Mouse (Mus musculus): ENCODE data around the gene Ccdc9b.
A peak's percentile ranks its signal among the peaks of the same experiment; 100 is the strongest.

The Ccdc9b gene

DNA sequence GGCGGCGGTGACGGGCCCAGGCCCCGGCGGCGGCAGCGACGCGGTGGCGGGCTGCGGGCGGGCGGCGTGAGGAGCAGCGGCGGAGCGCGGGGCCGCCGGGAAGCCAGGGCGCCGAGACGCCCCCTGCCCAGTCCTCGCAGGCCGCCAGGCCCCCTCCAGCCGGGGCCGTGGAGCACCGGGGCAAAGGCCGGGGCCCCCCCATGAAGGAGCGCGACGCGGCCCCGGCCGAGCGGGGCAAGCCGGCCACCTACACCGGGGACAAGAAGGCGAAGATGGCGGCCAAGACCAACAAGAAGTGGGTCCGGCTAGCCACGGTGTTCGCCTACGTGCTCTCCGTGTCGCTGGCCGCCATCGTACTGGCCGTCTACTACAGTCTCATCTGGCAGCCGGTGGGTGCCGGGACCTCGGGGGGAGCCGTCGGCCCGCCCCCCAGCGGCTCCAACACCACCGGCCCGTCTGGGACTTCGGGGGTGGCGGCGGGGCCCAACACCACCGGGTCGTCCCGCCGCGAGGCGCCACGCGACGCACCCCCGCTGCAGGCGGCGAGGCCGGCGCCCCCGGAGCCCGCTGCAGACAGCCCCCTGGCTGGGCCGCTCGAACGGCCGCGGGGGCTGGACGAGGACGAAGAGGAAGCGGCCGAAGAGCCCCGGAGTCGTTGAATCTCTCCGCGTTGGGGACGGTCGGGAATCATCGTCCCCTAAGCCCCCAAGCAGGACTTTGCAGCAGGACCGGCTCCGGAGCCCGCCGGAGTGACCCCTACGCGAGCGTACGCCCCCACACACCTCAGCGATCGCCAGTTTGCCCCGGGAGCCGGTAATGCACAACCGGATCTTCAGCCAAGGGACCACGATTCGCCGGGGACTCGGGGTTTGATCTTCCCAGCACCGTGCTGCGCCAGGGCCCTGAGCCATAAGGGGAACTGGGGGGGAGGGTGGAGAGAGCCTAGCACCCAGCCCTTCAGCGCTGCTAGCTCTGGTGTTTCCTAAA, 16.3 kb downstream of the Ccdc9b start:
- peak; percentile 72 for DNase-seq

DNA sequence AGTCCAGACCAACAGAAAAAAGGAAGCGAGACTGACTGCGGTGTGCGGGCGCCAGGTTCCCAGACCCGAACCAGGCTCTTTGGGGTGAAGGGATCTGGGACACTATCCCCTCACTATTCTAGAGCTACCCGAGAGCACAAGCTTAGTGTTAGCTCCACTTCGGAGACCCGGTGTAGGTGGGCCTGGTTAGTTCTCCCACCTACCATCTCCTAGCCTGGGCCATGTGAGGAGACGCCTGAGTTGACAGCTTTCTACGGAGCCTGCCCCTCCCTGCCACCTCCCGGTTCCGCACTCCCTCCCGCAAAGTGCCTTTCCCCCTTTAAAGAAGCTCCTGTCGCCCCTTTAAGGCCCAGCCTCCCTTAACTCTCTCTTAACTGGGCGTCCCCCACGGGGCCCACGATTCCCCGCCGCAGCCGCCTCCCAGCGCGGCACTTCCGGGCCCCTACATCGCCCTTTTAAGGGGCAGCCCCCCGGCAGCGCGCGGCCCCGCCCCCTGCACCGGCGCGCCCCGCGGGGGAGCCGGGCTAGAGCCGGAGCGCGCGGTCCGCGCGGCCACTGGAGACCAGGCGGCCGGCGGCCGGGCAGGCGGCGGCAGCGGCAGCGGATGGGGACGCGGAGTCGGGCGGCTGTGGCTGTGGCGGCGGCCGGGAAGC, 17.1 kb downstream of the Ccdc9b start, which contains the start of gene Inafm2:
Gene Inafm2, plus strand, starts transcription at position 527 of the 653 bp plus-strand sequence.
- peak; percentile 95 for DNase-seq

DNA sequence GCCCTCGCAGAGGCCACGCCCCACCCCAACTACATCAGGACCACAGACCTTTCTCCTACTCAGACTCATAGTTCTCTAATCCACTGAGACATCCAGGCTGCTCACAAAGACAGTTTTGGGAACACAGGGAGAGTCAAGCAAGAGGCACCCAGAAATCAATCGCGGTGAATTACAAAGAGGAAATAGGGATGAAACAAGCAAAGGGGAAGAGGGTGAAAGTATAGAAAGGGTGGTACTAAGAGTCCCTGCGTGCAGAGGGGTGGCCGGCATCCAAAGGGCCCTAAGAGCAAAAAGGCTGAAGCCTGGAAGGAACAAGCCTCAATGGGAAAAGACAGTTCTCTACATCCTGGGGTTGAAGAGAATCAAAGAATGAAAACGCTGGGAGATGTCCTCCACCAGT, 17.8 kb downstream of the Ccdc9b start:
- no peak for DNase-seq

DNA sequence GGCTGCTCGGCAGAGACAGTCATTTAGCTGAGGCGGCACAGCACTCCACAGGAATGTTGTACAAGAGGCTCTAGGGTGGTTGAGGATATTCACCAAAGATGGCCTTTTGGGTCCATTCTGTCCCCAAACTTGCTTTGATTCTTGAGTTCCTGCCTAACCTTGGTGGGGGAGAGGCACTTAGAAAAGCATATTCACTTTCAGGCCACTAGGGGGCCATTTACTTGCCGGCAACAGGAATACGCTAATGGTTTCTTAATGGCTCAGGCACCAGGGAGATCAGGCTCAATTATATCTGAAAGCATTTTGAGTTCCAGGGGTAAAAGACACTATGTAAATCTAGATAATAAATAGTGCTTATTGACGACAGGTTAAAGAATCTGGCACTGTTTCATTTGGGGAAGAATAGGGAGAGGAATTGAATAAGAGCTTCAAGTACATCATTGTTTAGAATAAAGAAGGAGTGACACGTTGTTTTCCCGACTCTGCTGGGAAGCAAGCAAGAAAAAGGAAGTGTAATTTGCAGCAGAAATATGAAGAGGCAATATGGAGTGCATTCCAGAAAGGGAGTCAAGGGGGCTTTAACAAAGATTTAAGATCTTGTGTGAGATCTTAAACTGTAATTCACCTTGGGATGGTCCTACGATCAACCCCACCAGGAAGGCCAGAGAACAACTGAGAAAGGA, 19.1 kb downstream of the Ccdc9b start:
- DNase-seq: peak; percentile 55

DNA sequence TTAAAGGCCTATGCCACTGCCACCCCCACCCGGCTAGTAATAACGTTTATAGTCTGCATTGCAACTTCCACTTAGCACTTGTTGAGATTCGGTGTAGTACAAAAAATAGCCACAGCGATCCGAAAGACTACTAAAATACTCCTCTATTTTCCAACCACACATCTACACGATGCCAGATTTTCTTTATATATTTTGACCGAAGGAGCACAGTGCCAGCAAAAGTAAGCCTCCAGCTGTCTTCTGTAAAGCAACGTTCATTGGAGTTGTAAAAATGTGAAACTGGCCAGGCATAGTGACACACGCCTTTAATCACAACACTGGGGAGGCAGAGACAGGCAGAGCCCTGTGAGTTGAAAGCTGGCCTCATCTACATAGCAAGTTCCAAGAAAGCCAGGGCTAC, 21.3 kb downstream of the Ccdc9b start:
- DNase-seq: no peak

DNA sequence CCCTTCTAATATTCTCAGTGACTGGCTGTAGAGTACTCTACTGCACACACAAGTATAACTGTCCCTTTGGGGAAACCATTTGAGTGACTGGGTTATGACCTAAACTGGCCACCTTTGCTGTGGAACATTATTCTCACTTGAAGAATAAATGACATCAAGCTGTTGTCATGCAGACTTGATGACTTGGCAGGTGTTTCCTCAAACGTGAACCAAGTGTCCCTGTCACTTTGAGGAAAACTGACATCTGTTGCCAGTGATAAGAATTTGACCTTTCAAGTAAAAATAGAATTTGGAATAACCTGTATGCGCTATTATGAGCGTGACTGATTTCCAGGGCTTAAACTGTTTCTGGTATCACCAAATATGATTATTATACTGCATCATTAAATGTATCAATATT, 22.1 kb downstream of the Ccdc9b start:
- DNase-seq: no peak

DNA sequence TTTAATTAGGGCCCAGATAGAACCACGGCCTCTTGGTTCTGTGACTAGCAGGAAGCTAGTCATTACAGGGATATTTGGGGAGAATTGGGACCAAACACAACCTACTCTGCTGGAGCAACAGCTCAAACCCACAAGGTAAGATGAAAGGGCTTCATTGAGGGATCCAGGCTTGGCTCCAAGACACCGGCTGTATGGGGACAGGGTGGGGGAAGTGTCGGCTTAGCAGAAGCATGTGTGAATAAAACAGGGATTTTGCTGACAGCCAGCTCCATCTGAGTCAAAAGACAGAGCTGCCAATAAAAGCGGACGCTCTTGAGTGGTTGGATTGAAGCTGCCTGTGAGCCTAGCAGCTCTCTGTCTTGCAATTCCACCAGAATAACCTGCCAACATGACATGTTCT, 29.1 kb downstream of the Ccdc9b start:
- DNase-seq: no peak

DNA sequence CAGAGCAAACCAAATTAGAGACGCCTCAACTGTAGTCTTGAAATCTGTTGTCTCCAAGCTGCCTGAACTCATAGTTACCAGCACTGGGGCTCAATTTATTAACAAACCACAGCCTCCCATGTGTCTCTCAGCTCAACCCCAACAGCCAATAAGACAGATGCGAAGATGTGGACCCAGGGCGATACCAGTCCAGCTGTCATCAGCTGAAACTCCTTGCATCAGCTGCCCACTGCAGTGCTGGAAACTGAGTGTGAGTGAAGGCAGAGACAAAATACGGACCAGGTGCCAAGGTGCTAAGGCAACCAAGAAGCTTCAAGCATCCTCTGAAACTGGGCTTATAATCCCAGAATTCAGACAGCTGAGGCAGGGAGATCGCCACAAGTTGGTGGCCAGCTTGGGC, 30.5 kb downstream of the Ccdc9b start:
- no peak for DNase-seq

DNA sequence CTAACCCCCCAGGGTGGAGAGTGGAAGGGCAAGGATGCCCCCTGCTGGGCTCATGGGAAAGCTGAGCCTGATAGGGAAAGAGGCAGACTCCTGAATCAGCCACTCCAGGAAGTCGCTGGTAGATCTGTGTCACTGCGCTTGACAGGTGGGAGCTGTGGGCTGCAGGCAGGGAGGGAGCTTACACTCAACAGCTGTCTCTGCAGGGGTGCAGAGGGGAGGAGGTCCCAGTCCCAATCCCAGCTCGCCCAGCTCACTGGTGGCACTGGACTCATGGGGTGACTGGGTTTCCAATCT, 31.9 kb downstream of the Ccdc9b start:
- no peak for DNase-seq

DNA sequence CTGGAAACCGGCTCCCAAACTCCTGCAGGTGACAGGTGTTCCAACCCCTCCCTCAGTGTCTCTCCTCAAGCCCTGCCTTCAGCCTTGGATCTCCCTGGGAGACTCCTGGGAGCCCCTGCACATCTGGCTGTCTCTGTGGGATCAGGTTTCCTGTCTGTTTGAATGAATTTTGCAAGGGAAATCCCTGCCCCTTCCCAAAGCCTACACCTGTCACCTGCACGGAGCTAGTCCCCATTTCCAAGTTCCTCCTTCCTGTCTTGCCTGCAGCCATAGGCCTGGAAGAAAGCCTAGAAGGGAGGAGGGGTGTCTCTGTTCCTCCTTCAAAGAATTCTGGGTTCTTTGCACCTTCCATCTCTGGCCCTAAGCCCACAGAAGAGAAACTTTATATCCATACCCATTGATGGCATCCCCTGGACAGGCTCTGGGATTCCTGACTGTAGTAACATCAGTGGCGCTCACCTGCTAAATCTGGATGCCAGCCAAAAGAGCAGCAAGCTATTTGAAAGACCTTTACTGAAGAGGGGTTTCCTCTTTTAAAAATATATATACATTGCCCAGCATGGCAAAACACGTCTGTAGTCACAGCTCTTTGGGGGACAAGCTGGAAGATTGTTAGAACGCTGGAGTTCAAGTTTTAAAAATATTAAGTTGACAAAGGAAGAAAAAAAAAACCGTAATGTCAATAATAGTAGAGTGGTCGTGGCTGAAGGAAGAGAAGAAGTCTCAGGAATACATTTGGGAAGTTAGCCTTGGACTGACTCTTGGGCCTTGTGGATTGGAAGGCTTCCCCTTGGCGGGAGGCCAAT, 32.4 kb downstream of the Ccdc9b start:
- DNase-seq: no peak

DNA sequence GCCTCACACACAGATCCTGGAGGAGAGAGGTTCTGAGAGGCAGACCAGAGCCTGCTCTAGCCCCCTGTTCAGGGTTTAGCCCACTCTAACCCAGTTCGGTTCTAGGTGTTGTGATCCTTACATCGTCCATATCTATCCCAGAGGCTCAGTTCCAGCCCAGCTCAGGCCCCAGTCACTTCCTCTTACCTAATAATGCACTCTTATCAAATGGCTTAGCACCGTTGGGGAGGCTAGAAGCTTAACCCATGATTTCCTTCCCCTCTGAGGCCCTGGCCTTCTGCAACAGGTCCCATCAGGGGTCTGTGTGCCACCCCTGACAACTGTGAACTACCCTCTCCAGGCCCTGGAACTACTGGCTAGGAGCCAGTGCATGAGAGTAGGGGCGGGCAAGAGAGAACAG, 33.3 kb downstream of the Ccdc9b start:
- DNase-seq: no peak

DNA sequence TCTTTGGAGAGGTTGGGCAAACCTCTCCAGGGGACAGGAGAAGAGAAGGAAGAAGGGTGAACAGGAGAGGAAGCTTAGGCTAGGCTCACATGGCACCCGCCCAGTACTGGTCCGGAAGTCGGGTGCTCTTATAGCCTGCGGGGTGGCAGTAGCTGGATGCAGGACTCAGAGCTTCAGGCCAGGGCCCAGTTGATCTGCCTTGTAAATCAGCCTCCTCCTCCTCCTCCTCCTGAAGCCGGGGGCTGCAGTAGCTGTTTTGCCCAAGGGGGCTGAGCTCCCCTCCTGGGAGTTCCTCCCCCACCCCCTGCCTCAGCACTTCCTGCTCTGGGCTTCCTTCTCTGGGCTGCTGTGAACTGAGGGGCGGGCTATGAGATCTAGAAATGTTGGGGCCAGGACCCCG, 34.1 kb downstream of the Ccdc9b start, which contains the start of gene Plcb2:
Gene Plcb2, minus strand, starts transcription at position 102 of the 400 bp plus-strand sequence.
- DNase-seq: no peak

DNA sequence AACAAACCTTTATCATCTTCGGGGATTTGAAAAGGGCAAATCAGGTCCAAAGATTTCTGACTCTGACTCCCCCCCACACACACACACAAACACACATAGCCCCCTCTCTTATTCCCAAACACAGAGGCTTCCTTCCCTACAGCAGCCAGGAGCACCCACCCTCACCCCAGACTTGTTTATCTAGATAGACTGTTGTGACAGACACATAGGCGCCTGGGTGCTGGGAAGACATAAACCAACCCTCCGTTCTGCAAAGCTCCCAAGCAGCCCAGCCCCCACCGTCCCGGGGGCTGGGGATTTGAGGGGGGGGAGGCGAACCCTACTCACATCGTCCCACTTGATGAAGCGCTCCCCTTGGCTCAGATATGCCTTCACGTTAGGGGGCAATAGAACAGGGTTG, 34.5 kb downstream of the Ccdc9b start:
- no peak for DNase-seq

DNA sequence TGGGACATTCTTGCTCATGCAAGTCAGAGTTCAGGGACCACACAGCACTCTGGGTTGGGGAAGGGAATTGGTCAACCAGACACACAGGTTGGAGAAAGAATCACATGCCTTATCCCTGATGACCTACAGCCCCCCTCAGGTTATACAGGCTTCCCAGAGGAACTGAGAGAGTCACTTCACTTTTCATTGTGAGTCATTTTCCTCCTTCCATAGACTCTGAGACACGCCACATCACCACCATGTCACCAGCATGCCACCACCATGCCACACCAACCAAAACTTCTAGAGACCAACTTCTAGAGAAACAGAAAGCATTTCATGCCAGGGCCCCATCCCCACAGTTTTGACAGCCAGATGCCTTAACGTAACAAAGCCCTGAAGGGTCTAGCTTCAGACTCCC, 35.6 kb downstream of the Ccdc9b start:
- DNase-seq: no peak

DNA sequence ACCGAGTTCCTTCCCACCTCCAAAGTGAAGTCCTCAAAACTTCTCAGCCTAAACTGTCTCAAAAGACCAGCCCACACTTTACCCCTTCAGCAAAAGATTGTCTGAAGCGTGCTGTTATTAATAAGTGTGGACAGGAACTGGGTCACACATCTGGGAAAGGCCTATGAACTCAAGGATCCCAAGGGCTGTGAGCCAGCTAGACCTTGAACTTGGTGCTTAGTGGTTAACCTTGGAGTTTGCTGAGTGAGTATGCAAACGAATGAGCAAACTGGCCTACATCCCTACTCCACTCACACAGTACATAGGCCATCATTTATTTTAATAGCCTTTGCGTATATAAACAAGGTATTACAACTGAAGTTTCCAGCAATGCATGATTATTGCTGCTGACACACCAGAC, 37.0 kb downstream of the Ccdc9b start:
- no peak for DNase-seq

DNA sequence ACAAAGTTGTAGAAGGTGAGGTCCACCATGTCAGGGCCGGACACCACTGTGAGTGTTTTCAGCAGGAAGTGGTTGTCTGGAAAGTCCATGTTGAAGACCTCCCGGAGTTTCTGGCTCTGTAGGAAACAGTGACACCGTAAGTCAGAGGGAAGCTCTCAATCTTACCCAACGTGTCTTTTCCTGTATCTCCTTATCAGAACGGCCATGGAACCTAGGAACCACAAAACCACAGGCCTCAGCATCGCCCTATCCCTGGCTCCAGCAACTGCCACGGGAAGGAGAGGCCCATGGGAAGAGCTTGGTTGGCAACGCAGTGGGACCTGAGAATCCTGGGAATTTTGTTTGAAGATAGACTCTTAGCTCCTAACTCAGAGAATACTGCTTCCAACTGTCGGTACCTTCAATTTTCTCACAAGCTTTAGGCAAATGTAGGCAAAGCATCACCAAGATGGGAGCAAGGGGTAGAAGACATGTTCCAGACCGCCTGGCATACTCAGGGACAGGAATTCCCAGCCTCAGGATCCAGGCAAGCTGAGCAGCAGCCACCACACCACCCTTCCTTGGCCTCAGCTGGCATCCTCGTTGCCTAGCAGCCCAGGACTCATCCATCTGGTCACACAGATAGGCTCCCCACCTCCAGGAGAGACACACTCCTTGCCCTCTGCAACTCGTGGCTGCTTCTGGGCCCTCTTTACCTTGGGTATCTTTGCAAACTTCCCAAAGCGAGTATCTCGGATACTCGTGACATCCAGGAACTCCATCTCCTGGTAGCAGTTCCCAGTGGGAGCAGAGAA, 38.6 kb downstream of the Ccdc9b start:
- DNase-seq: no peak

DNA sequence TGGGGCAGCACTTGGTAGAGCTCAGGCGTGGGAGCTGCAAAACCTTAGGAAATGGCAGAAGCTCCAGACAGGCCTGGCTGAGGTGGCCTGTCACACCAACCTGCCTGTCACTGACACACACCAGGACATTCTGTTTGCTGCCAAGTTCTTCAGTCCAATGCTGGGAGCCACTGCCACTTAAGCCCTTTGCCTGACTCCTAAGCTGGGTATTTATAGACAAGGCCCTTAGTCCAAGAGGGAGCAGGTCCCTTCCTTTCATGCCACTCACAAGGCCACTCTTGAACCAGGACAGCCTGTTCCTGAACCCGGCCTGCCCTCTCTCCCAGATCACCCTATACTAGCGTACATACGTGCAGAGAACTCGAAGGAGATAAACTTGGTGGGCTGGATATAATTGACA, 45.8 kb downstream of the Ccdc9b start:
- no peak for DNase-seq

DNA sequence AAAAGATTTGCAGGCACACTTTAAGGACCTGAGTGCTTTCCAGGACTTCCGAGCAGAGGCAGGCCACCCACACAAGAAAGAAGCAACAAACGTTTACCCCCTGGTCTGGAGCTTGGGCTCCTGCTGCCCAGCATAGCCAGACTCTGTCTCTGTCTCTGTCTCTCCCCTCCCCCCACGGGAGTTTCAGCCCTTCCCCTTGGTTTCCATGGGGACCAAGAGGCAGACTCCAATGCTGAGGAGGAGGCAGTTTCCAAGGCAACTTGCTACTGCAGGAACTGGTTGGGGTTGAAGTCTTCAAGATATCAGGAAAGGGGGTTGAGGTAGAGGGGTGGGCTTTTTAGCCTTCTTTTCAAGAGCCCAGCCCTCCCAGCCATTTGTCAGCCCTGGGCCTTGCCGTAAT, 48.2 kb downstream of the Ccdc9b start:
- no peak for DNase-seq

DNA sequence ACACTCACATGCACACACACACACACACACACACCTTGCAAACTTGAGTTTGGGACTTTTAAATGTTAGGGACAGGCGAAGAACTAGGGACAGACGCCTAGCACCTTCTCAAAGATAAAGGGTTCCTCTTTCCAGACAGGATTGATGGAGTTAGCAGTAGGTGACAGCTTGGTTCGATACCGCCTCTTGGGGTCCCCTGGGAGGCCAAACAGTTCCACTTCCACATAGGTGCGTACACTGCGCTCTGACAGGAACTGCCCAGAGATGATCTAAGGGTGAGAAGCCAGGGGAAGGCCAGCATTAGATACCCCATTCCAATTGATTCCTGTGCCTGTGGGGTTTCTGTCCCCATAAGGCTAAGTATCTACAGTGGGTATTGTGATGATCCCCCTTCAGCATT, 48.8 kb downstream of the Ccdc9b start:
- DNase-seq: no peak

DNA sequence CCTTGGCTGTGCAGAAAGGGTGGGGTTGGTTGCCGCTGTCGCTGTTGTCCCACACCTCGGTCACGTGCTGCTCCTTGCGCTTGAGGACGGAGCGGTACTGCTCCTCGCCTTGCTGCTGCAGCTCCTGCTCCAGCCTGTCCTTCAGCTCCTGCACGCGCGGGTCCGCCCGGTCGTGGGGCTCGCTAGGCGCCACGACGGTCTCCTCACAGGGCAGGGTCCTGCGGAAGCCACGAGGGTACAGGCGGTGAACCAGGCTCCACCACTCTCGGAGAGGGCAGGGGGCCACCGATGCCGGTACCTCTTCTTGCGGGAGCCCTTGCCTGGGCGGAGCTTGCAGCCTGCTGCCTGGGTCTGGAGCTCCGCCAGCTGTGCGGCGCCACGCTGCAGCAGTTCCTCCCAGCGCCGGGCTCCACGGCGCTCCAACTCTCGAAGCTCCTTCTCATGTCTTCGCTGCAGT, 51.4 kb downstream of the Ccdc9b start:
- DNase-seq: peak; percentile 19

DNA sequence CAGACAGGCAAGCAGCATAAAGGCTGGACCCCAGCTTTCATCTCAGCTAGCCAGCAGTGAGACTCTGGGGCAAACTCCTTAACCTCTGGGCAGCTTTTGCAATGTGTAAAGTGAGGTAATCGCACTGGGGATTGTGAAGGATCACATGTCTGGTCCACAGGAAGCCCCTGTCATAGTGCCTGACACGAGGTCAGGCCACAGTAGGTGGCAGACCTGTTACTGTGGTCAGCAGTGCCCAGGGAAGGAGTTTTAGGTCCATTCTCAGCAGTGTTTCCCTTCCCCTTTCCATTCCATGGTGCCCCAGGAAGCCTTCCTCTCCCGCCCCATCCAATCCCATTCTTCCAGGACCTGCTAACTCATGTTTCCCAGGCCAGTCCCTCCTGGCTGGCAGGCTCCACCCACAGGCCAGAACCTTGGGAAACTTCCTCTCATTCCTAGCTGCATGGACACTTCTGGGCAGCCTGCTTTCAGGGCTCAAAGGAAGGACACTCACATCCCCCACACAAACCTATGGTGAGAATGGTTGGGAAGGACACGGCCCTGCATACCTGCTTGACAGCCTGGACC, 52.7 kb downstream of the Ccdc9b start:
- no peak for DNase-seq

DNA sequence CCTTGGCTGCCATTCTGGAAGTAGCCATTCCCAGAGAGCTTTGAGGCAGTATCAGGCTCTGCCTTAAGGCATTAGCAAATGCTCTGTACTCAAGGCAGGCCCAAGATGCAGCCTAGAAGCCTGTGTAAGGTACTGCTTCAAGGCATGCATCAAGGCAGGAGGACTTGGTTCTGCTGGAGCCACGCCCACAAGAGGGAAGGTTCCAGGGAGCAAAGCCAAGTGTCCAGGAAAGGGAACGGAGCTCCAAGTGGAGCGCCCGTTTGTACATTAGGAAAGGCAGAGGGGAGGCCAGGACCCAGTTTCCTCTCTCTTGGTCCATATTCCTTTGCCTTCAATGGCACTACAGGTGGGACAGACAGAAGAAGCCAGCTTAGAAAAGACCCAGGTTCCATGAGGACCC, 54.0 kb downstream of the Ccdc9b start:
- no peak for DNase-seq
